Mouse (Mus musculus): ENCODE data around the gene Dhrs3. TPM values are rescaled to one million over a fixed set of nuclear protein-coding genes. Genes with fewer than 3 reads are reported as not detected.

The Dhrs3 gene
- polyA plus RNA-seq, 1 experiment = 249 TPM

GRCm38 (mm10) chr4:144972948-144973720, 80.5 kb downstream of the Dhrs3 start:
- DNase-seq (ENCODE audit: low spot score) = peak; percentile 22

GRCm38 (mm10) chr4:144974458-144974857, 81.8 kb downstream of the Dhrs3 start:
- DNase-seq (ENCODE audit: low spot score) = no peak

GRCm38 (mm10) chr4:144975505-144975904, 82.9 kb downstream of the Dhrs3 start:
- DNase-seq (ENCODE audit: low spot score) = no peak

GRCm38 (mm10) chr4:144977057-144977456, 84.4 kb downstream of the Dhrs3 start:
- peak; percentile 3 for DNase-seq (ENCODE audit: low spot score)

Other genes with a start within 250 kb of the Dhrs3 start
- 1.5 TPM in 2 replicates for gene Gm436, start 206.5 kb upstream of the Dhrs3 start, polyA plus RNA-seq (2012; rRNA removed)
- gene Gm13178, start 171.4 kb upstream of the Dhrs3 start, polyA plus RNA-seq (2012; rRNA removed) = not detected in 2 replicates
- not detected in 2 replicates for gene Gm438, start 106.2 kb upstream of the Dhrs3 start, polyA plus RNA-seq (2012; rRNA removed)